Mouse (Mus musculus) adrenal gland (tissue): ENCODE data around the gene Fyn.

ENCODE experiments used
- intact Hi-C: fragments of 180-260 bp; cut with DNase I; formaldehyde crosslinking; loops from one replicate; pipeline ENCODE4 v1.15.1; 2025

Gene Fyn

GRCm38 (mm10) chr10:39410151-39410649, 41.5 kb downstream of the Fyn start:
- intact Hi-C loops = no loop called here

DNA sequence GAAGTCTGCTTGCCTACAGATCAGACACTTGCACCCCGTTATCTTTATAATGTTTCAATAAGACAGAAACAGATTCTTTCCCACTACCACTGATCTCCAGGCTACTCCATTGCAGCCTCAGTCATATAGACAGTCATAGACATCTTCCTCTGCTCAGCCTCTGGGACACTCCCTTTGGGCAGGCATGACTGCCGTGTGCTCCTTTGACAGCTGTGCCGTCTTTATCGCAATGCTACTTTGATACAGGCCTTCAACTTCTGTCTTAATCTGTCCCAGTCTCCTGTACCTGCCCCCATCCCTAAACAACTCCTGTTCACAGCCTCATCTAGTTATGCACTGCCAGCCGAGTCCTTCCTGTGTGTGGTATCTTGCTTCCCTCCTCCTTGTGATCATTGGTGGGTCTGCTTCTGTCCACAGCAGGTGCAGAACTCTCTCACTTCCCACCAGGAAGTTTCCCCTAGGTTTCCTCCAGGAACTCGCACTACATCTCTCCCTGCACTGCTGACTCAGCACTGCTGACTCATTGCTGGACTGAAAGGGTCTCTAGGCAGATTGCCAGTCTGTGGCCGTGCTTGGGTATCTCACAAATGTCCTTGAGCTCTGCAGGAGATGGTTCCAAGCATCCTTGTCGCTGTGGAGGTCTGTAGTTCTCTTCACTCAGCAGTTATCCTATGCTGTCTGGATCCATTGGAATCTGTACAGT, 43.4 kb downstream of the Fyn start:
- intact Hi-C loops = no loop called here

DNA sequence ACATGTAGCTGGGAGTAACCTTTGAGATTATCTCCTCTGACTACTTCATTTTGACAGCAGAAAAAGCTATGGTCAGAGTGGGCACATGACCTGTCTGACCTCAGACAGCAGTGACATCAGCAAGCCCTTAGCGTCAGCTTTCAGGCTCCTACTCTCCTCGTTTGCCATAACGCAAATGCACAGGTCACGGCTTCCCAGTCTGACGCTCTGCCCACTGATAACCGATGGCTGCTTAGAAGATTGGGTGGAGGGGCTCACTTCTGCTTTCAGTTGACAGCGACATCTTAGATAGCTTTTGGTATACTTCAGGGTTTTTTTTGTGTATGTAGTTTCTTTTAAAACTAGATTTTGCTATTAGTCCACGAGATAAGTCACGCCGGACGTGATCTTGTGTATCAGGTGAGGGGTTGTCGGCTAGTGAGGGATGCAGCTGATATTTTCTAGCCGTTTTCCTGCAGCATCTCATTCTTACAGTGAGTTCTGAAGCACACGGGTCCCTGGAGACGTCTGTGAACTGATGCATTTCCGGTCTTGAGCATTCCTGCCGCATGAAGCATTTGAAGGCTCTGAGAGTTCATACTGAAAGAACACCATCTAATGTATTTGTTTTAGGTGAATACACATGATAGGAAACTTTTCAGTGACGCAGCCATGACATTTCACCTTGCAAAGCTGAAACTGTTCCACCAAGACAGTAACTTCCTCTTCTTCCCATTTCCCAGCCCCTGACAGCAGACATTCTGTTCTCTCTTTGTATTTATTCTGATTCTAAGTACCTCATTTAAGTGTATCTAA, 44.4 kb downstream of the Fyn start:
- intact Hi-C loops = no loop called here

DNA sequence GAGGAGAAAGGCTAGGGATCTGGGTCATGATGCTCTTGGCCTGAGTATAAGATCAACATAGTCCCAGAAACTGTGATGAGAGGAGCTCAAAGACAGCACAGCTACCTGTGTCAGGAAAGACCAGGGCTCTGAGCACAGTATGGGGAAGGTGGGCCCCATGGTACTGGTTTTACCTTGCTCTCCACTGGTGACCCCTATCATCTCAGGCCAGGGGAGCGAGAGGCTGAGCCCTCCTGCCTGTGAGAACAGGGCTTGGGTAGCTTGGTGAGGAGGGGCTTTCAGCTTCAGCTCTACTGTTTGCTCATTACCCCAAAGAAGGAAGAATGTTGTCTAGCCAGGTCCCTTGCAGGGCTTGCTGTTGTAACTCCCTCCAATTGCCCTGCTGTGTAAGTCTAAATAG, 45.4 kb downstream of the Fyn start:
- intact Hi-C loops = no loop called here

DNA sequence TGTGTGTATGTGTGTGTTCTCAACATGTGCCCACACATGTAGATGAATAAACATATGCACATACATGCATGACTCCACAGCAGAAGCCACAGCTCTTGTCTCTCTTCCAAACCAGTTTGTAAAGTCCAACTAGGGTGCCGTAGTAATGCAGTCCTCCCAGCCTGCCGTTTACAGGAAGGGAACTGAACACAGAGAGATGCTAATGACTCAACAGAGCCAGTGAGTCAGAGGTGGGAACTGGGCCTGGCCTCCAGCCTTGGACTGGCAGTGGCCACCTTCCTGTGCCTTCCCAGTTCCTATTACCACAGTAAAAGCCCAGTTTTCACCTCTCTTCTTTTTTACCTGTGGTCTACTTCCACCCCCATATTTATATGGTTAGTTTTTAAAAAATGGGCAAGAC, 46.9 kb downstream of the Fyn start:
- intact Hi-C loops = no loop called here

DNA sequence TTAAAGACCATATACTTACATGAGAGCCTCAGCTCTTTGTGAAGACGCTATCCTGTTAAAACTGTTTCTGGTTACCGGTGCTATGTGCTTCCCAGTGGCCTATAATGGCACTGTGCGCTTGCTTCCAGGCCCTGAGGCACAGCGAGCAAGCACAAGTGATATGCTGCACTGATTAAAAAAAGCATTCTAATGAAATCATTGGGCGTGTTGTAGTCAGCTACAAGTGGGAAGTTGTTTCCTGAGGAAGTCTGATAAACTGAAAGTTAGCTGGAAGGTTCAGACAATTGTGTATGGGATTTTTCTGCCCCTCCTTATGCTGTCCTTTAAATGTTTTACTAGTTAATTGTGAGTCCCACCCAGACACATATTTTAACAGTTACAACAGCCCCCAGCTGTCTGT, 49.0 kb downstream of the Fyn start:
- intact Hi-C loops = no loop called here

DNA sequence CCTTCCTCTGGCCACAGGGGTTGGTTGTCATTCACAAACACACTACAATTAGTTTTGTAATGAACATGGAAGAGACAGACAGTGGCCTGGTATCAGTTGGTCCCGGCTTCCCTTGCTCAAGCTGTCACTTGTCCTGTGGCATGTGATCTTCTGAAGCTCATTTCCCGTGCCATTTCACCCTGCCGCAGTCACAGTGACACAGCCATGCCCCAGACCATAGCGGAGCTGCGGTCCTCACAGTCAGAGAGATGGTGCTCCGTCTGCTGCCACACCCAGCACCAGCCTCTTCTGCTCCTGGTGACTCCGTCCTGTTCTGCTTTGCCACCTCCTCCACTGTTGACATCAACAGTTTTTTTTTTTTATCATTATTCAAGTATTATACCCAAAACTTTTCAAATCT, 49.7 kb downstream of the Fyn start:
- intact Hi-C loops = no loop called here

DNA sequence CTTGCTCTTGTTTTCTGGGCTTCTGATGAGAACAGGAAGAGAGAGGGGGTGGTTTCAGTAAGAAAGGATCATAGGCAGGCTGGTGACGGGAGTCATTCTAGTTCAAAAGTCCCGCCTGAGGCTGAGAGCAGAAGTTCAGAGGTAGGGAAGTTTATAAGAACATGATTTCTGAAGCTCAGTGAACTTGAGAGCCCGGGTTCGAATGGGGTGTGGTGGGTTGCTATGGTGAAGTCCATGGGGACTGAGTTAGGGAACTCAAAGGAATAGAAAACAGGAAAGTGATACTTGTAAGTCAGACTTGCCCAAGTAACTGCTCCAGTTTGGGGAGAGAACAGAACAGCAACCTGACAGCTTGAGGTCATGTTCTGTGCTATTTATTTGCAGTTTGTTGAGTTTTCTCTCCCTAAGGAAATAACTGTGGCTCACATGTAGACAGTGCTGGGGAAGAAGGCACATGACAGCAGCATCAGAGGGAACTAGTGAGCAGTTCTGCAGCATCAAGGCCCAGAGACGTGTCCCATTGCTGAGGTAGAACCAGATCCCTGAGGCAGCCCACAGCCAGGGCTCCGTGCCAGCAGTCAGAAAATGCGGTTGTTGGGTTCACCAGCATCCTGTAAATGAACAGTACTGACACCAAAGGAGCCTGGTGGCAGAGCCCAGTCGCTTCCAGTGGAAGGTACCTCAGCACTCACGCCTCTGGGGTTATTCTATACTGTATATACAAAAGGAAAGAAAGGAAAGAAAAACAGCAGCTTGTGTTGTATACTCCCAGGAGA, 52.4 kb downstream of the Fyn start:
- intact Hi-C loops = loop anchor here (5.0 kb wide), 1 partner anchor 34 kb away; no protein-coding TSS in a partner anchor

- intact Hi-C loops = loop anchor here (5.0 kb wide), 1 partner anchor 34 kb away; no protein-coding TSS in a partner anchor
Measured at GRCm38 (mm10) chr10:39421772-39422171, 53.1 kb downstream of the Fyn start.

DNA sequence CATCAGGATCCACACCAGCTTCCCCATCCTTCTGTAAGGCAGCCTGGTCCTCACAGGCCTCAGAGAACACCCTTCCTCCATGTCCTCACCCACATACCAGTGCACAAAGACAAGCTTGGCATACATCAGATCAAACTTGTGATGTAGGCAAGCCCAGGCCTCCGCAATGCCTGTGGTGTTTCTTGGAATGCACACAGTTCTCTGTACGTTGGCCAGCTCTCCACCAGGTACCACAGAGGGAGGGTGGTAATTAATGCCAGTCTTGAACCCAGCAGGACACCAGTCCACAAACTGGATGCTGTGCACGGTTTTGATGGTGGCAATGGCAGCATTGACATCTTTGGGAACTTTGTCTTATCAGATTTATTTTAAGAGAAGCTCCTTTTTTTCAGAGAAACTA, 56.0 kb downstream of the Fyn start:
- intact Hi-C loops = loop anchor here (5.0 kb wide), 1 partner anchor 37 kb away; no protein-coding TSS in a partner anchor

GRCm38 (mm10) chr10:39426033-39426432, 57.4 kb downstream of the Fyn start:
- intact Hi-C loops = no loop called here

DNA sequence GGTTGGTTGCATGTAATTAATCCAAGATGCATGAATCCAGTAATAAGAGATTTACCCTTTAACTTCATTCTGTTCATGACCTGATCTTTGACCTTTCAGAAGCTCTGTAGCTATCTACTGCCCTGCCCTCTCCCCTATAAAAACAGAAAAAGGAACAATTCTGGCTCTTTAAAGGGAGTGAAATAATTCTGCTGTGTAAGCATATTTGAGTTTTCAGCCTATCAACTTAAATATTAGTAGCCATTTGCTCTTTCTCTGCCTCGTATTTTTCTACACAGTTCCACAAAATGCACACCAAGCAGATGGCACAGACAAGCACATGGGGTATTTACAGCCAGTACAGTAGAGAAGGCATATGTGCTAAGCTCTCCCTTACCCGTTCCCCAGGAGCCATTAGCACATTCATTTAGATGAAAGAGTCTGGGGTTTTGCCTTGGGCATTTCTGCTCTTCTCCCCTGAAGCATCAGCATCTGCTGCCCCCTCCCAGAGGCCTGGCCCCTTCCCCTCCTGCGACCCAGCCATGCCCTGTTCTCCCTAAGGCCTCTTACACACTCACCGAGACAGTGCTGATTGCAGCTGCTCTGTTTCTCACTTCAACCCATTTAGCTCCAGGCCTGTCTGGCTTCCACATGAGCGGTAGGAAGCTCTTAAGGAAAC, 58.3 kb downstream of the Fyn start:
- intact Hi-C loops = no loop called here

- intact Hi-C loops = no loop called here
Measured at GRCm38 (mm10) chr10:39429661-39430060, 61.0 kb downstream of the Fyn start.

DNA sequence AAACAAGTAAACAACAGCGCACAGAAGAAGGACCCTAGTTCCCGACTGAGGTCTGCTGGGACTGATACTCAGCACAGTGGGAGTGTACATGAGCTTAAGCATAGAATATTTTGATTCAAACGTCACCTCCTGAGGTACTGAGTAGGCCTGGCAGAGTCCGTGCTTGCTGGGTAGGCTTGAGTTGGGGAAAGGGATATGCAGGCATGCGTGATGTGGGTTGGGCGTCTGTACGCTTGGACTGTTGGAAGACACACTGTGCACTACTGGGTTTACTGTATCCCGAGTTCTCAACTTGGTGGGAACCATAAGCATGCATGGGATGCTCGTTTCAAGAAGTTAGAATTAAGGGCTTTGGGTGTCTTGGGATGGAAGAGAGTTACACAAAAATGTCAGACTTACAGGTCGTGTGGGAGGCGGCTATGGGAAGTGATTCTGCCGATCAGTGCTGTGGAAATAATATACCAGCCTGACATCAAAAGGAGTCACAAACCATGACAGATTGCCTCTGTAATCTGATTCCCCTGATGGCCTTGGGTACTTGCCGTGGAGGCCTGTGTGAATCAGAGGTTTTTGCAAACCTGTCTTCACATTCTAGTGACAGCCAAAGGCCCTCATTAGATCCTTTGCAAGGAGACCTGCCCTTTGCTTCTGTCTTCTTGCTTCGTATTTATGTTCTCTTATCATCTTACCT, 61.6 kb downstream of the Fyn start:
- intact Hi-C loops = no loop called here

DNA sequence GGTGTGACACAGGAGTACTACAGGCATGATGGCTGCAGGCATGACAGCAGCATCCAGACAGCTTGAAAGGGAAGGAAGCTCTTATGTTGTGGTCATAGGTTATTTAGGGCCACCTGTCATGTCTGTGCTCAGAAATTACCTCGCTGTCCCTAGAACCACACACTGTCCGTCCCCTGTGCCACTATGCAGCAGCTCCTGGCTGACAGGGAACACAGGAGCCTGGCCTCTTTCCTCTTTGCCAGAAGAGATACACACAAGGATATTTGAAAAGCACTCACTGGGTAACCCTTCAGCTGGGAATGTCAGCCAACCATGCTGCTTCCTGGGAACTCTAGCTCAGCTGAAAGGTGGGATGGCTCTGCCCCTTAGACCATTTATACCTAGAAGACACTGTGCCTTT, 62.6 kb downstream of the Fyn start:
- intact Hi-C loops = no loop called here

DNA sequence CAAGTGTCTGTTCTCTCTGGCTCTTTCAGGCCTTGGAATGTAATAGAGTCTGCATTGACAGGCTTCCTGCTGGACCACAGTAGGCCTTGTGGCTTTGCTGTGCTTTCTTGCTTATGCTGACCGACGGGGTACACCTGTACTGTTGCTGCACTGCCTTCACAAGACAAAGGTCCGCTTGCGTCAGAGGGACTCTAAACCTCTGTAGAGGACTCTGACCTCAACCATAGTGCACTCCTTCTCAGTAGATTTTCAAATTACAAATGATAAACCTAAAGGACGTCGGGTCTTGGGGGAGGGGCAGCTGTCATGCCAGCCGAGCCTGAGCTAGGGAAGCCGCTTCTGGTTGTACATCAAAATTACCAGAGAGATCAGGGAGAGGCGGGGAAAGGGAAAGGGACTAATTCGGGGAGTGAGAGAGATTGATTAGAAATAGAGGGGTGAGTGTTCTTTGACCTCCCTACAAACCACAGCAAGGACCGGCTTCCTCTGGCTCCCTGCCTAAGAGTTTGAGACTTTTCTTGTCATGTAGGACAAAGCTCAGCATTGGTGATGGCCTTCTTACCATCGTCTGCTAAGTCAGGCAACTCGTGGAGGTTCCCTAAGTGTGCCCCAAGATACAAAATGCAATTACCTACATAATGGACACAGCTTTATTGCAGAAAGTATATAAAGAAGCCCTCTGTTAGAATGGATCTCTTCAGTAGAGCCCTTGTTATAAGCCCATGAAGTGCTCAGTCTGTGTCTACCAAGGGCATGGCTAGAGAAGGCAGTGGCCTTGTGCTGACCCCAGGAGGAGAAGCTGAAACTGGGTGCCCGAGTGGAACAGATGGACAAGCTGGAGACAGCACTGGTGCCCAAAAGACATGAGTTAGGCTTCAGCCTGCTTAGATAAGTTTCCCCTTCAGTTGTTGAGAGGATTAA, 64.3 kb downstream of the Fyn start:
- intact Hi-C loops = no loop called here

DNA sequence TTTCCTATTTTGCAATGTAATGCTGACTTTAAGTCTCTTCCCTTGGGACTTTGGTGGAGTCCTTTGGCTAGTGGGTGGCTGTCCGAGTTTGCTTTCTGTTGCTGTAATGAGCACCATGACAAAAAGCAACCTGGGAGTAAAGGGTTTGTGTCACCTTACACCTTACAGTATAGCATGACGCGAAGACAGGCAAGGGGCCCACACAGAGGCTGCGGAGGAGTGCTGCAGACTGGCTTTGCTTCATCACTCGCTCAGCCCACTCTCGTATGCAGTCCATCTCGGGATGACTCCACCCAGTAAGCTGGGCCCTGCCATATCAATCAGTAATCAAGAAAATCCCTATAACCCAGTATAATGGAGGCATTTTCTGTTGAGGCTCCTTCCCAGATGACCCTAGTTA, 65.2 kb downstream of the Fyn start:
- intact Hi-C loops = no loop called here

GRCm38 (mm10) chr10:39434758-39435448, 66.2 kb downstream of the Fyn start:
- intact Hi-C loops = no loop called here

DNA sequence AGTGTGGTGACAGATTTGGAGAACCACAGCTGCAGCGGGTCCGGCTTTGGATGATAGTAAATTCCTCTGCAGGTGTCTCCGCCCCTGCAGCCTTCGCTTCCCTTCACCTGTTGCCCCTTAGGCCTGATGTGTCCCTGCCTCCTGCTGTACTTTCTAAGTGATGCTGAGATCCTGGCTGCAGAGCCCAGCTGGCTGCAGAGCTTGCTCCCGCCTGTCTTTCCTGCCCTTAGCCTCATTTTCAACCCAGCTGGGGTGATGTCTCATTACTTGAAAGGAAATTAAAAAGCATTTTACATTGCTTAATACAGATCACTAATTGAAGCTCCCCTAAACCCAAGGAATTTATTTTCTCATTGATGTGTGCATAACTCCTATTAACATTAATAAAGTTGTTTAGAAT, 70.2 kb downstream of the Fyn start:
- intact Hi-C loops = no loop called here
